Mouse (Mus musculus) CD4-positive, CD25-positive, alpha-beta regulatory T cell, adult 2 months (primary cell): ENCODE results near the gene 4930583I09Rik.

Source experiments
- DNase-seq: peaks from one replicate; pipeline ENCODE4 v3.0.0-alpha.2; 2012; ENCODE audit warnings: low read depth, low spot score

The 4930583I09Rik gene

GRCm38 (mm10) chr17:64802168-64802955, 33.5 kb downstream of the 4930583I09Rik start:
- DNase-seq, result no peak

- no peak for DNase-seq
These were observed 43.2 kb downstream of the 4930583I09Rik start for GRCm38 (mm10) chr17:64792623-64793022.

GRCm38 (mm10) chr17:64792076-64792475, 43.8 kb downstream of the 4930583I09Rik start:
- DNase-seq, result no peak

GRCm38 (mm10) chr17:64789175-64789574, 46.7 kb downstream of the 4930583I09Rik start:
- no peak for DNase-seq

- DNase-seq, result no peak
These were observed 47.6 kb downstream of the 4930583I09Rik start for GRCm38 (mm10) chr17:64788301-64788700.

GRCm38 (mm10) chr17:64785961-64786360, 49.9 kb downstream of the 4930583I09Rik start:
- DNase-seq, result peak; percentile 29
